Mouse (Mus musculus) heart, postnatal 0 days (tissue): ENCODE measurements around the gene Srarp.

Source experiments
- CTCF ChIP-seq: IDR thresholded peaks from 2 replicates; pipeline ENCODE4 v1.5.1; 2016; ENCODE audit warnings: antibody characterized with exemption, control low read depth, low read depth
- EP300 ChIP-seq: IDR thresholded peaks from 2 replicates; pipeline ENCODE4 v1.6.1; 2016; ENCODE audit warnings: antibody characterized with exemption, low read depth

DNA sequence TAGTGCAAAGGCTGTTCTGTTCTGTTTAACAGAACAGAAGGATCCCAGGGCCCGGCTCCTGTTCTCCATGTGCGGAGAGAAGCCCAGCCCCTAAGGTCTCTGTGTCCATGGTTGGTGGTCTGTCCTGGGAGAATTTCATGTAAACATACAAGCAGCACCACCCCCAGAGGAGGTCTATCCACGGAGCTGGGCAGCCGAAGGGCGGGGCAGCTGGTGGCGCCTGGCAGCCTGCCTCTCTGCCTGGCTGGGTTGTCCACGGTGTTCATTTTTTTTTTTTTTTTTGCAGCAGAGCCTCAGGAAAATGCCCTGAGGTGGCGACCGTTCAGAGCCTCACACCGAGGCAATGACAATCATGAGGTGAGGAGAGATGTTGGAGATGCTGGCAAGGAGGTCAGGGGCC lies 32.7 kb upstream of the Srarp start:
- TF ChIP-seq CTCF (no peak), EP300 (no peak)
